Mouse (Mus musculus) hindbrain, embryonic 15.5 days (tissue): ENCODE measurements around the gene Kcna3. TPM values are rescaled to one million over a fixed set of nuclear protein-coding genes. Genes with fewer than 3 reads are reported as not detected.
A peak's percentile ranks its signal among the peaks of the same experiment; 100 is the strongest.

Experiments
- ATAC-seq: fragments of 200-750 bp; cut with Nextera tagmentation; 2 replicates; pipeline ENCODE4 v1.8.0; 2017; ENCODE audit warnings: low read depth, moderate number of reproducible peaks, moderate TSS enrichment; ENCODE audit not compliant: low FRiP score
- H3K27ac ChIP-seq: fragments of 300-500 bp; sonication (generic); replicated peaks from 2 replicates; pipeline ENCODE4 v1.5.1; 2015; ENCODE audit warnings: mild to moderate bottlenecking, inconsistent platforms
- H3K27me3 ChIP-seq: fragments of 300-500 bp; sonication (generic); 2 replicates; pipeline ENCODE4 v1.6.1; 2015; ENCODE audit warnings: control low read depth, inconsistent platforms
- H3K36me3 ChIP-seq: fragments of 300-500 bp; sonication (generic); 2 replicates; pipeline ENCODE4 v1.6.1; 2015; ENCODE audit warnings: control low read depth, inconsistent platforms
- H3K4me1 ChIP-seq: fragments of 300-500 bp; sonication (generic); replicated peaks from 2 replicates; pipeline ENCODE4 v1.6.1; 2015; ENCODE audit warnings: control low read depth, inconsistent platforms
- H3K4me2 ChIP-seq: fragments of 300-500 bp; sonication (generic); 2 replicates; pipeline ENCODE4 v1.6.1; 2015; ENCODE audit warnings: moderate library complexity, mild to moderate bottlenecking, inconsistent platforms
- H3K4me3 ChIP-seq: fragments of 300-500 bp; sonication (generic); 2 replicates; pipeline ENCODE4 v1.5.1; 2015; ENCODE audit warnings: mild to moderate bottlenecking, inconsistent platforms
- H3K9ac ChIP-seq: fragments of 300-500 bp; sonication (generic); 2 replicates; pipeline ENCODE4 v1.6.1; 2015; ENCODE audit warnings: inconsistent platforms
- H3K9me3 ChIP-seq: fragments of 300-500 bp; sonication (generic); 2 replicates; pipeline ENCODE4 v1.6.1; 2016; ENCODE audit warnings: control low read depth, inconsistent platforms
- WGBS: fragments of 180-500 bp; shearing (Covaris S2); methylation state at CpG from one replicate; pipeline ENCODE4 v1.1.7; 2015; 5-methylcytosine and 5-hydroxymethylcytosine counted together
- polyA plus RNA-seq: library from polyadenylated mRNA; unstranded; fragments of >200 nt; fragmentation: Nextera tagmentation; extraction: Ambion mirVana; gene quantifications from 2 replicates; pipeline ENCODE4 v1.2.1, GENCODE M21; 2015

The Kcna3 gene
- polyA plus RNA-seq, 1 experiment from 2014 or later, result 12.0 TPM

DNA sequence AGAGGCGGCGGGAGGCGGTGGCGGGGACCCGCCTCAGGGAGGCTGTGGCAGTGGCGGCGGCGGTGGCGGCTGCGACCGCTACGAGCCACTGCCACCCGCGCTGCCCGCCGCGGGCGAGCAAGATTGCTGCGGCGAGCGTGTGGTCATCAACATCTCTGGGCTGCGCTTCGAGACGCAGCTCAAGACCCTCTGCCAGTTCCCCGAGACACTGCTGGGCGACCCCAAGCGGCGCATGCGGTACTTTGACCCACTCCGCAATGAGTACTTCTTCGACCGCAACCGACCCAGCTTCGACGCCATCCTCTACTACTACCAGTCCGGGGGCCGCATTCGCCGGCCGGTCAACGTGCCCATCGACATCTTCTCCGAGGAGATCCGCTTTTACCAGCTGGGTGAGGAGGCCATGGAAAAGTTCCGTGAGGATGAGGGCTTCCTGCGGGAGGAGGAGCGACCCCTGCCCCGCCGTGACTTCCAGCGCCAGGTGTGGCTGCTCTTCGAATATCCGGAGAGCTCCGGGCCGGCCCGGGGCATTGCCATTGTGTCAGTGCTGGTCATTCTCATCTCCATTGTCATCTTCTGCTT lies 580 bp downstream of the Kcna3 start:
- Histone ChIP-seq H3K4me2 (peak overlapping the region; percentile 77), H3K4me3 (peak overlapping the region; percentile 71), H3K27me3 (no peaks in the 10 kb centered on the region), H3K36me3 (no peaks in the 10 kb centered on the region), H3K9me3 (no peaks in the 10 kb centered on the region), H3K4me1 (peaks cover 56% of the 10 kb centered on the region), H3K27ac (peak overlapping the region; percentile 89), H3K9ac (peak overlapping the region; percentile 83)
- WGBS, result 0% methylated on average over 54 of the region's 55 CpGs
- peak; percentile 71 for ATAC-seq

DNA sequence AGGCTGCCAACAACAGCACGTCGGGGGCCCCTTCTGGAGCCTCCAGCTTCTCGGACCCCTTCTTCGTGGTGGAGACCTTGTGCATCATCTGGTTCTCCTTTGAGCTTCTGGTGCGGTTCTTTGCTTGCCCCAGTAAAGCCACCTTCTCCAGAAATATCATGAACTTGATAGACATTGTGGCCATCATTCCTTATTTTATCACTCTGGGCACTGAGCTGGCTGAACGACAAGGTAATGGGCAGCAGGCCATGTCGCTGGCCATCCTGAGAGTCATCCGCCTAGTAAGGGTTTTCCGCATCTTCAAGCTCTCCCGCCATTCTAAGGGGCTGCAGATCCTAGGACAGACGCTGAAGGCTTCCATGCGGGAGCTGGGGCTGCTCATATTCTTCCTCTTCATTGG lies 1.1 kb downstream of the Kcna3 start:
- no peaks in the 10 kb centered on the region for H3K36me3 ChIP-seq
- H3K27ac ChIP-seq, result no peak overlapping the region
- peak overlapping the region; percentile 71 for H3K4me3 ChIP-seq
- peaks cover 59% of the 10 kb centered on the region for H3K4me1 ChIP-seq
- no peaks in the 10 kb centered on the region for H3K27me3 ChIP-seq
- 49% methylated on average over 12 of the region's 12 CpGs for WGBS
- peak overlapping the region; percentile 83 for H3K9ac ChIP-seq
- no peak for ATAC-seq
- peak overlapping the region; percentile 77 for H3K4me2 ChIP-seq
- no peaks in the 10 kb centered on the region for H3K9me3 ChIP-seq

DNA sequence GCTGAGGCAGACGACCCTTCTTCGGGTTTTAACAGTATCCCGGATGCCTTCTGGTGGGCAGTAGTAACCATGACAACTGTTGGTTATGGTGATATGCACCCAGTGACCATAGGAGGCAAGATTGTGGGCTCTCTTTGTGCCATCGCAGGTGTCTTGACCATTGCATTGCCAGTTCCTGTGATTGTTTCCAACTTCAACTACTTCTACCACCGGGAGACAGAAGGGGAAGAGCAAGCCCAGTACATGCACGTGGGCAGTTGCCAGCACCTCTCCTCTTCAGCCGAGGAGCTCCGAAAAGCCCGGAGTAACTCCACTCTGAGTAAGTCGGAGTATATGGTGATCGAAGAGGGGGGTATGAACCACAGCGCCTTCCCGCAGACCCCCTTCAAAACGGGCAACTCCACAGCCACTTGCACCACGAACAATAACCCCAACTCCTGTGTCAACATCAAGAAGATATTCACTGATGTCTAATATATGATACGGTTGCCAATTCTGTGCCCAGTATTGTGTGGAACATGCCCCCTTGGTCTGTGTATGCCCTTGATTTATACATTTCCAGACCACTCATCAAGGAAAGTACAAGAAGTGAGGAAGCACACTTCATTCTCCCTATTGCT lies 1.7 kb downstream of the Kcna3 start:
- Histone ChIP-seq H3K9ac (peak overlapping the region; percentile 83; the same call in 1 of the 2 replicates), H3K4me2 (peak overlapping the region; percentile 77), H3K27ac (no peak overlapping the region), H3K4me3 (peak overlapping the region; percentile 71), H3K27me3 (no peaks in the 10 kb centered on the region), H3K4me1 (peaks cover 59% of the 10 kb centered on the region), H3K36me3 (no peaks in the 10 kb centered on the region), H3K9me3 (no peaks in the 10 kb centered on the region)
- ATAC-seq, result no peak
- WGBS, result 65% methylated on average over 16 of the region's 16 CpGs

- no peak overlapping the region for H3K9ac ChIP-seq
- peak overlapping the region; percentile 71 for H3K4me3 ChIP-seq
- H3K4me2 ChIP-seq, result peak overlapping the region; percentile 77
- H3K36me3 ChIP-seq, result no peaks in the 10 kb centered on the region
- H3K4me1 ChIP-seq, result peaks cover 59% of the 10 kb centered on the region
- no peak for ATAC-seq
- 81% methylated on average over 6 of the region's 6 CpGs for WGBS
- no peaks in the 10 kb centered on the region for H3K9me3 ChIP-seq
- no peak overlapping the region for H3K27ac ChIP-seq
- H3K27me3 ChIP-seq, result no peaks in the 10 kb centered on the region
Measured at GRCm38 (mm10) chr3:107038156-107038536, 2.2 kb downstream of the Kcna3 start.

DNA sequence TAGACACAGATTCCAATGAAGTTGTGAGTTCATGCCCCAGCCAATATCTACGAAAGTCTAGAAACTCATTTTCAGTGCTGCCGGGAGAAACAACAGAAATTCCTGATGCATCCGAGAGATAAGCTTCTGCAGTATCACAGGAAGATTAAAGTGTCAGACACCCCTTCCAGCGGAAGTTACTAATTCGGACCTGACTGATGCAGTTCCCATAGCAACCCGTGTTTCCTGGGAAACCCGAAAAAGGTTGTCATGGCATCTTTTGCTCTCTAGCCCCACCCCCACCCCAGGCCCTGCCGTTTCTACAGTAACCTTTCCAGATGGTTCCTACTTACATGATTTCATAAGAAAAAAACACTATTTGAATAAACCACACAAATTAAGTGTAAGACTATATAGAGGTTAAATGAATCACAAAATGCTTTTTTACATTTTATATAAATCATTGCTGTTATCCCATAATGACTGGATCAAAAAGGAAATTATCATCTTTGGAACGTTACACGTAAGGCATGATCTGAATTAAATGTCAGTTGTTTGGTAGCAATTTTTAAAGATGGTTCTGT lies 2.8 kb downstream of the Kcna3 start:
- ATAC-seq, result no peak
- Histone ChIP-seq H3K9me3 (no peaks in the 10 kb centered on the region), H3K4me1 (peaks cover 56% of the 10 kb centered on the region), H3K9ac (0 out of 2 replicates have a peak overlapping the region, but pooled peaks have one; percentile 48), H3K27me3 (no peaks in the 10 kb centered on the region), H3K36me3 (0 out of 2 replicates have a peak, but pooled peaks cover under 1% of the 10 kb centered on the region), H3K4me2 (peak overlapping the region; percentile 77), H3K27ac (no peak overlapping the region), H3K4me3 (peak overlapping the region; percentile 71)
- WGBS, result 16% methylated on average over 10 of the region's 10 CpGs

- no peaks in the 10 kb centered on the region for H3K9me3 ChIP-seq
- no peak for ATAC-seq
- peak overlapping the region; percentile 77 for H3K4me2 ChIP-seq
- peak overlapping the region; percentile 71 for H3K4me3 ChIP-seq
- peaks cover 53% of the 10 kb centered on the region for H3K4me1 ChIP-seq
- no peaks in the 10 kb centered on the region for H3K27me3 ChIP-seq
- H3K27ac ChIP-seq, result no peak overlapping the region; the same call in 1 of the 2 replicates
- H3K36me3 ChIP-seq, result 0 out of 2 replicates have a peak, but pooled peaks cover 4% of the 10 kb centered on the region
- peak overlapping the region; percentile 48 for H3K9ac ChIP-seq
Measured at GRCm38 (mm10) chr3:107039306-107039705, 3.3 kb downstream of the Kcna3 start.

DNA sequence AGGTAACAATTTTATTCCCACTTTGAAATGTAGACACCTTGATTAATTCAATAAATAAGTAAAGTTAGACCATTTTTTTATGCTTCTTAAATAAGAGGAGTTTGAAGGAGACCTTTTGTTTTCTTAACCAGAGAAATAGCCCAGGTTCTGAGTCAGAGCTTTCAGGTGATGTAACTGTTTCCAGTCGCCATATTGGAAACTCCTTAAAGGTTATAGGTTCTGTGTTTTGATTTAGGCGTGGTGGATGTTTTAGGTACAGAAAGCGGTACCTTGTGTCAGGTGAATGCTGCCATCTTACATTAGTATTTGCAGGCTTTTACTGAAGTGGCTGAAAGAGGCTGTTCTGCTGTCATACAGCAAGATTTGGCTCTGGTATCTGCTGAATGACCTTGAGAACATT lies 4.4 kb downstream of the Kcna3 start:
- Histone ChIP-seq H3K27me3 (no peaks in the 10 kb centered on the region), H3K9me3 (no peaks in the 10 kb centered on the region), H3K4me2 (peak overlapping the region; percentile 77), H3K9ac (no peak overlapping the region), H3K4me3 (peak overlapping the region; percentile 71), H3K36me3 (0 out of 2 replicates have a peak, but pooled peaks cover 4% of the 10 kb centered on the region), H3K27ac (no peak overlapping the region), H3K4me1 (peaks cover 42% of the 10 kb centered on the region)
- 82% methylated on average over 3 of the region's 3 CpGs for WGBS
- ATAC-seq, result no peak

GRCm38 (mm10) chr3:107041718-107042117 lies 5.7 kb downstream of the Kcna3 start:
- Histone ChIP-seq H3K27me3 (no peaks in the 10 kb centered on the region), H3K4me3 (peak overlapping the region; percentile 25), H3K27ac (no peak overlapping the region), H3K4me1 (peaks cover 39% of the 10 kb centered on the region), H3K4me2 (peak overlapping the region; percentile 77), H3K9me3 (no peaks in the 10 kb centered on the region), H3K9ac (no peak overlapping the region), H3K36me3 (0 out of 2 replicates have a peak, but pooled peaks cover 4% of the 10 kb centered on the region)
- no peak for ATAC-seq
- WGBS, result 74% methylated on average over 1 of the region's 1 CpGs

- no peak overlapping the region for H3K4me2 ChIP-seq
- H3K36me3 ChIP-seq, result no peaks in the 10 kb centered on the region
- H3K4me3 ChIP-seq, result no peak overlapping the region
- no peak for ATAC-seq
- 0 out of 2 replicates have a peak, but pooled peaks cover 4% of the 10 kb centered on the region for H3K4me1 ChIP-seq
- no peaks in the 10 kb centered on the region for H3K9me3 ChIP-seq
- no peak overlapping the region for H3K9ac ChIP-seq
- H3K27me3 ChIP-seq, result no peaks in the 10 kb centered on the region
- H3K27ac ChIP-seq, result no peak overlapping the region
- 94% methylated on average over 1 of the region's 1 CpGs for WGBS
Measured at GRCm38 (mm10) chr3:107061468-107061867, 25.5 kb downstream of the Kcna3 start.

DNA sequence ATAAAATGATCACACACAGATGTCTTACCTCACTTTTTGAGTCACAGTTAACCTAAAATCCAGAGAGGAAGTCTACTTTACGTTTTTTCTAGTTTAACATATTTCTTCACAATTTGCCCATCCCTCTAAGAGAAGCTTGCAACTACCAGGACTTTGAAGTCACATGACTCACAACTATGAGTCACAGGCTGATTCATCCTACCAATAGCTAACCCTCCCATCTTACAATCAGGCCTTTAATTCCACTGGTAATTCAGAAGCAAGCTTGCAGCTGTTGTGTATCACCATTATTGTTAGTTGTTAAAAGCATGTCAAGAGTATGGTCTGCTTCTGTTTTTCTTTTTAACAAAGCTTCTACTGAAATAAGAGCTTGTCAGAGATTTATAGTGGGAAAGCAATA lies 26.8 kb downstream of the Kcna3 start:
- H3K27ac ChIP-seq, result no peak overlapping the region
- WGBS, result 69% methylated on average over 1 of the region's 1 CpGs
- 0 out of 2 replicates have a peak, but pooled peaks cover 4% of the 10 kb centered on the region for H3K4me1 ChIP-seq
- no peaks in the 10 kb centered on the region for H3K9me3 ChIP-seq
- H3K27me3 ChIP-seq, result no peaks in the 10 kb centered on the region
- no peaks in the 10 kb centered on the region for H3K36me3 ChIP-seq
- H3K4me2 ChIP-seq, result no peak overlapping the region
- no peak for ATAC-seq
- H3K9ac ChIP-seq, result no peak overlapping the region
- H3K4me3 ChIP-seq, result no peak overlapping the region

DNA sequence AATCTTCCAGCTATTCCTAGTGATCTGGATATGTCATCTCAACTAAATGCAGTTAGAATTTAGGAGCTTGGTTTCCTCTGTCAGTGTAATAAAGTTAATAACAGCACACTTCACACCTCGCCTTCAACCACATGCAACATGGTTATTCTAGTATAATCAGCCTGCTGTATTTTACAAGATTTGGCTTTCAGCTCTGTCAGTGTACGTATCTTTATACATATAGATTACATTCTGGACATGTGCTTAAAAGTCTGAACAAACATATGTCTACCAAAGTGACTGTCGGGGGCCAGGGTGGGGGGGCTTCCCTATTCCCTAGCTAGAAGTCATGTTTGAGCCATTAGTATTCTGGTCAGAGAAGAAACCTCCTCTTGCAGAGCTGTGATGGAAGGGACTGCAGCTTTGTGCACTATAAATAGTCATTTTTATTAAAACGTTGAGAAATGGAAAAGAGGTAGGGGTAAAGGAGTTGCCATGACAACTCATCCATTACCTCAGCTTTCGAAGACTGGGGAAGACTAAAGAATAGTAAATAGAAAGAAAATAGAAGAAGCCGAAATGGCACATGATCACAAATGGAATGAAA lies 29.6 kb downstream of the Kcna3 start:
- Histone ChIP-seq H3K4me3 (no peak overlapping the region), H3K9me3 (no peaks in the 10 kb centered on the region), H3K27me3 (no peaks in the 10 kb centered on the region), H3K27ac (peak overlapping the region; percentile 38; the same call in 1 of the 2 replicates), H3K4me2 (no peak overlapping the region), H3K36me3 (no peaks in the 10 kb centered on the region), H3K4me1 (0 out of 2 replicates have a peak, but pooled peaks cover 4% of the 10 kb centered on the region), H3K9ac (no peak overlapping the region)
- WGBS, result 54% methylated on average over 6 of the region's 6 CpGs
- ATAC-seq, result peak; percentile 80
